Mouse (Mus musculus): Measurements from ENCODE around the gene Otogl.
"Not testable (repeated sequence)": the region's sequence is repeated elsewhere in the genome, so short reads cannot be mapped to it uniquely, and the experiment has no call there.

Otogl gene

GRCm38 (mm10) chr10:107804285-107804684 lies 107.6 kb downstream of the Otogl start:
- not testable (repeated sequence) for DNase-seq

- DNase-seq: peak; percentile 39
Measured at GRCm38 (mm10) chr10:107799671-107800353, 112.1 kb downstream of the Otogl start.

DNA sequence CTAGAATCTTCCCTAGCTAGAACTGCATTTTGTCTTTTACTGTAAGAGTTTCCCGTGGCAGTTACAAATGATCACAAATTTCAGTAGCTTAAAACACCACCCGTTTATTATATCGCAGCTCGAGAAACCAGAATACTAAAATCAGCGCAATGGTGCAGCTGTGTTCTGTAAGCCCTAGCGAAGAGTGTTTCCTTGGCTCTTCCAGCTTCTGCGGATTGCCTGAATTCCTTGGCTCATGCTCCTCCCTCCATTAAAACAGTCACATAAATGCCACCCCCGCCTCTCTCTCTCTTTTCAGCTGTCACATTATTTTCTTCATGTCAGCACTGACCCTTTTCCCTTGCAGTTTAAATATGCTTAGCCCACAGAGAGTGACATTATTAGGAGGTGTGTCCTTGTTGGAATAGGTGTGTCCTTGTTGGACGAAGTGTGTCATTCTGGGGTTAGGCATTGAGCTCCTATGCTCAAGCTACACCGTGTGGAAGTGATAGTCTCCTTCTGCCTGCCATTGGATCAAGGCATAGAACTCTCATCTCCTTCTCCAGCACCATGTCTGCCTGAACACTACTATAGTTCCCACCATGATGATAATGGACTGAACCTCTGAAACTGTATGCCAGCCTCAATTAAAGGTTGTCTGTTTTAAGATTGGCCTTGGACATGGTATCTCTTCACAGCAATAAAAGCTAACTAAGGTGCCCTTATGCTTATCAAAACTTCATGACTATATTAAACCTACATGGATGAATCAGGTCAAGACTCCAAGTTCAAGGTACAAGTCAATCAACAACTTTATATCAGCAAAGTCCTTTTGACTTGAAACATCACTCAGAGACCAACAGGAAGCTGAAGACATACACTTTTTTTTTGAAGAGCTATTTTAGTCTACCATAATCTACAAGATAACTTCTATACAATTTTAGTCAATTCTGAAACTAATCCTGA lies 116.8 kb downstream of the Otogl start:
- no peak for DNase-seq

GRCm38 (mm10) chr10:107792491-107792890 lies 119.4 kb downstream of the Otogl start:
- no peak for DNase-seq

- DNase-seq: no peak
Measured at GRCm38 (mm10) chr10:107779548-107779947, 132.4 kb downstream of the Otogl start.

DNA sequence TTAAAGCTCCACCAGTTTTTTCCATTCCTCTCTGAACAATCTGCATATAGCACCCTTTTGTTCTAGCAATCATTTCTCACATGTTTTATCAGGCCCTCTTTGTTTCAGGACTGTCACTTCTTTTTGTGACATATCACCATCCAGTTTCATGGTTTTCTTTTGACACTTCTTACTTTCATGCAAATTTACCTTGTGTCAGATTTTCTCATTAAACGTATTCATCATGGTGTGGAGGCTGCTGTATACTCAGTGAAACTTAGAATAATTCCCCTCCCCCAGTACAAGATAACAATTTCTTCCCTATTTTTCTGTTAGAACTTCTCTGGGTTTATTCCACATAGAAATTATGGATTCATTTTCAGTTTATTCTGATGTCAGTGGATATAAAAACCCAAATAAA lies 152.3 kb downstream of the Otogl start:
- DNase-seq: no peak

GRCm38 (mm10) chr10:107753471-107753870 lies 158.5 kb downstream of the Otogl start:
- no peak for DNase-seq

- no peak for DNase-seq
Measured at GRCm38 (mm10) chr10:107752351-107753143, 159.4 kb downstream of the Otogl start.

DNA sequence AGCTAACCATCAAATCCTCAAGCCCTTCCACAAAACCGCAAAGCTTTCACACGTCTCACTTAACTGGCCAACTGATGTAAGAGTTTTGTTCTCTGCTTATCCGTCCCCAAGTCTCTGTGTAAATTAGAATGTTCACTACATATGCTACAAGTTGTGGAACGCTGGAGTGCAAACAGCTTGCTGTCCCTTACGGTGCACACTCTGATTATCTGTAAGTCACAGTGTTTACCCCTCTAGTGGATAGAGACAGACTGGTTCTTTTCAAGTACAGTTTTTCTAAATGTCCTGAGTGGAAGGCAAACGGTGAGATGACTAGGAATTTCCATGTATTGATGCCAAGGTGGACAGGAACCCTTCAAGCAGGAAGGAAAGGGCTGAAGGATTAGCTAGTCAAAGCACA lies 160.0 kb downstream of the Otogl start:
- DNase-seq: no peak

GRCm38 (mm10) chr10:107747566-107747965 lies 164.4 kb downstream of the Otogl start:
- DNase-seq: no peak

DNA sequence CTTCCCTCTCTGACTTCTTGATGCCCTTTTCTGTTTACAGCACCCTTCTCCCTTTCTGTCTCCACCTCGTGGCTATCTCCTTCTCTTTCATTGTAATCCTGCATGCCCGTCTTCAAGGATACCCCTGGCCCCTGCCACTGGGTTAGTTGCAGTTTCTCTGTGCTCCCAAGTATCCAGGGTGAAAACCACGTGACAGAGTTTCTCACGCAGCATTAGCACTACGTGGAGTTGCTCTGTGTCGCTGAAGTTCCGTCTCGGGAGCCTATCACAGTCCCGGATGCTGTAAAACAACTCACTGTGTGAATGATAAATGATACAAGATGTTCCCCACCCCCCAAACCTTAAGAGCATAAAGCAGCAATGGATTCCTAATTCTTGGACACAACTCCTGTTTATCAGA lies 165.2 kb downstream of the Otogl start:
- no peak for DNase-seq

DNA sequence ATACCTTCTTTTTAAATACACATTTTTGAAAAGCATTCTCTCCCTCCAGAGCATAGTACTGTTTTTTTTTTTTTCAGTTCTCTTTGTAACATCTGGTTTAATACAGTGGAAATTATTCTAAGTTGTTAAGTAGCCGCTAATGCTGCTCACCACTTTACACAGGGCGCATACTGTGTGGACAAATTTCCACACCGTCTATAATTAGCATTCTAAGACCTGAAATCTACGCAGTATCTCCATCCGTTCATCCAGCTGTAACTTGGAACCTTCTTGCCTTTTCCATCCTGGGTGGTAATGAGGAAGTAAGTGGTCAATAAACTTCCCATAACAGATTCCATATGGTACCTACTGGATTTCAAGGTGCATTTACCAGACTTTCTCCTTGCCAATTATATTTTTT lies 172.1 kb downstream of the Otogl start:
- no peak for DNase-seq

- DNase-seq: no peak
Measured at GRCm38 (mm10) chr10:107737743-107738142, 174.2 kb downstream of the Otogl start.

DNA sequence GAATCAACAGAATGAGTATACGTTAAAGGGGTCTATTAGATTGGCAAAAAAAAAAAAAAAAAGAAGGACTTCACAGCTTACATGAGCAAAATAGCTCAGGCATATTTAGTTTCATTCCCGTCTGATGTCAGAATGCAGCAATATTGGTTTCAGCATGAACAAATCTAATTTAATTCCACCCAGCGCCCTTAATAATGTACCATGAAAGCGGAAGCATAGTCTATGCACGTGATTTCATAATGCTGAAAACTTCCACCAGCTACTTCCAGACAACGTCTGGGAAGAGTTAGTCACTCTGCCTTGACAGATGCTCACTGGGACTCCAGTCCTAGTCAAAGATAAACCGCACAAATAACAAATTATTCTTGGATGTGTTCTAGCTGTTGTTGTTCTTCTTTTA lies 176.5 kb downstream of the Otogl start:
- DNase-seq: no peak

GRCm38 (mm10) chr10:107734327-107734726 lies 177.6 kb downstream of the Otogl start:
- DNase-seq: no peak

- DNase-seq: no peak
Measured at GRCm38 (mm10) chr10:107725631-107726030, 186.3 kb downstream of the Otogl start.

GRCm38 (mm10) chr10:107719806-107720205 lies 192.1 kb downstream of the Otogl start, which contains the start of gene Ptprq:
TSS of gene Ptprq (minus strand) at chr10:107720051.
- DNase-seq: no peak
